Mouse (Mus musculus) gastrocnemius, postnatal 36 days (tissue): ENCODE measurements at regions not wholly inside any gene's neighbourhood (a gene's known extent, or its start where the extent isn't known, plus 50 kb on each side); places are given as distances from the start of the nearest gene placed in this dataset.

ENCODE experiments used
- DNase-seq, 2 experiments: peaks; one replicate each; pipeline ENCODE4 v3.0.0; 2022
- intact Hi-C: fragments of 180-260 bp; cut with DNase I; formaldehyde crosslinking; loops from one replicate; pipeline ENCODE4 v1.15.1; 2025

GRCm38 (mm10) chr4:10550711-10551305 lies 323.5 kb upstream of the 2610301B20Rik start:
- intact Hi-C loops: no loop called here

GRCm38 (mm10) chr4:10553724-10554123 lies 320.6 kb upstream of the 2610301B20Rik start:
- intact Hi-C loops: no loop called here

More at GRCm38 (mm10) chr4:10550711-10551305, 323.5 kb upstream of the 2610301B20Rik start:
- DNase-seq: no peak

GRCm38 (mm10) chr4:10560078-10560477 lies 314.2 kb upstream of the 2610301B20Rik start:
- intact Hi-C loops: no loop called here
- DNase-seq: no peak

More at GRCm38 (mm10) chr4:10553724-10554123, 320.6 kb upstream of the 2610301B20Rik start:
- DNase-seq: no peak

- intact Hi-C loops: no loop called here
Observed at GRCm38 (mm10) chr4:10604513-10604912, 269.8 kb upstream of the 2610301B20Rik start.

GRCm38 (mm10) chr4:10607855-10608576 lies 266.3 kb upstream of the 2610301B20Rik start:
- DNase-seq: no peak
- intact Hi-C loops: no loop called here

More at GRCm38 (mm10) chr4:10604513-10604912, 269.8 kb upstream of the 2610301B20Rik start:
- no peak for DNase-seq

- no peak for DNase-seq
- intact Hi-C loops: no loop called here
Observed at GRCm38 (mm10) chr4:10610784-10611183, 263.5 kb upstream of the 2610301B20Rik start.
